Mouse (Mus musculus) frontal cortex, postnatal 36 days (tissue): ENCODE measurements around the gene Efnb2.

Experiments
- DNase-seq, 2 experiments: peaks; one replicate each; pipeline ENCODE4 v3.0.0; 2022; ENCODE audit warnings: low spot score in 2 of 2

Gene Efnb2

DNA sequence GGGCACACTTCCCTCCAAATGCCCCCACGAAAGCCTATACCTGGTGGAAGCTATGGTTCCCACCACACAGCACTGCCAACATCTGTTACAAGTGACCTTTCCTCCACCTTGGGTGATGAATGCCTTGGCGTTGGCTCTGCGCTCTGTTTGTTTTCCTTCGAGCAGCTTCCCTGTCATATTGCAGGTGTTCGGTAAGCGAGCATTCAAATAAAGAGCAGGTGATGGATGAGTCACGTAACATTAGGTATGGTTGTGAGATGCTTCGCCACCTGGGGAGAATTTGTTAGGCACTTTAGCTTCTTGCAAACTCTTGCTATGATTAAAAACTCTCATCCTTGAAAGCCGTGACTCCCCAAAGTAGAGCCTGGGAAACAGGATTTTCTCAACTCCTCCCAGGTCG, 91.8 kb downstream of the Efnb2 start:
- no peak for DNase-seq

GRCm38 (mm10) chr8:8568215-8568773, 92.7 kb downstream of the Efnb2 start:
- DNase-seq = no peak
